Comparison of ENCODE assay signal across 26 mouse cellular contexts in the genomic region with DNA sequence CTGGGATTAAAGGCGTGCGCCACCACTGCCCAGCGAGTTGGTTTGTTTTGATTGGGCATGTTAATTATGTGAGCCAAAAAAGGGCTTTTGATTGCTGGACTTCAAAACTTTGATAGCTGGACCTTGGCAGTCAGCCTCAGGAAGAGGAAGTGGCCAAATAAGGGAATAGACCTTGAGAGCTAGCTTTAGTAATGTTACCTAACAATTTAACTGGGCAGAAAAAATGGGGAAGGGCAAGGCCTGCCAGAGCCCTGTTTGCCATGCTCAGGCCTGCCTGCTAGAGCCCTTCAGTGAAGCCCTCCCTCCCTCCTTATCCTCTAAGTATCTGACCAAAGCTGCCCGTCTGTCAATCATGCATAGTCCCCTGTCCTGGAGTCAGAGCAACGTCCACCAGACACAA. TPM values are rescaled to one million over a fixed set of nuclear protein-coding genes. Genes with fewer than 3 reads are reported as not detected.
DNase-seq lines count a peak whose midpoint lies in the region; ATAC-seq and TF ChIP-seq lines count a peak whose summit lies in the region.
"Had no signal": no experiment of that assay in that cellular context is flagged by ENCODE, and none has a peak within 500 bp of the region (broad histone marks: within the 10 kb centered on the region; RNA-seq: fewer than 3 reads in every experiment).

No protein-coding gene starts in this region.

- no peak for TF ChIP-seq CTCF in lung, adult 2 months (IDR thresholded peaks at IDR 0.05; ENCODE audit: insufficient read depth, low read length)
- TF ChIP-seq CTCF in liver, postnatal 0 days (IDR thresholded peaks at IDR 0.05; ENCODE audit: low read depth): no peak

- H3K36me3 ChIP-seq in liver, postnatal 0 days (replicated peaks; ENCODE audit: insufficient read depth, low read length): no peaks in the 10 kb centered on the region
- H3K36me3 ChIP-seq in midbrain, embryonic 15.5 days (replicated peaks): no peaks in the 10 kb centered on the region
- no peaks in the 10 kb centered on the region for H3K36me3 ChIP-seq in hindbrain, embryonic 11.5 days (ENCODE audit: control insufficient read depth, insufficient read depth, low read length)
- H3K36me3 ChIP-seq: forebrain, embryonic 15.5 days had no signal

- H3K4me3 ChIP-seq in lung, adult 2 months (replicated peaks; ENCODE audit: extremely low read depth, low read depth, low read length): no peak overlapping the region
- H3K4me3 ChIP-seq in liver, postnatal 0 days (ENCODE audit: low read depth, low read length): no peak overlapping the region
- H3K4me3 ChIP-seq in midbrain, embryonic 15.5 days: no peak overlapping the region
- H3K4me3 ChIP-seq in hindbrain, embryonic 11.5 days (ENCODE audit: low read depth, low read length): no peak overlapping the region
- H3K4me3 ChIP-seq: erythroblast, embryonic 14.5 days; forebrain, embryonic 15.5 days; gastrocnemius, adult 2 months; heart, adult 2 months had no signal

- no peaks in the 10 kb centered on the region for H3K27me3 ChIP-seq in liver, postnatal 0 days (ENCODE audit: insufficient read depth, low read length)
- no peaks in the 10 kb centered on the region for H3K27me3 ChIP-seq in midbrain, embryonic 15.5 days (replicated peaks)
- no peaks in the 10 kb centered on the region for H3K27me3 ChIP-seq in hindbrain, embryonic 11.5 days (ENCODE audit: control insufficient read depth, insufficient read depth, low read length)
- H3K27me3 ChIP-seq: forebrain, embryonic 15.5 days had no signal

- peak; percentile 44 for ATAC-seq in liver, postnatal 0 days
- ATAC-seq in monocyte, adult 5-6 weeks (replicated peaks; ENCODE audit: insufficient number of reproducible peaks, low FRiP score, low TSS enrichment, poor library complexity, severe bottlenecking): peak; percentile 74
- no peak for ATAC-seq in midbrain, embryonic 15.5 days (replicated peaks)
- ATAC-seq in hindbrain, embryonic 11.5 days (ENCODE audit: low FRiP score): no peak
- ATAC-seq: CD4-positive, CD25-positive, alpha-beta regulatory T cell, adult 4 months; forebrain, embryonic 15.5 days; hindbrain, embryonic 16.5 days; midbrain, embryonic 16.5 days had no signal

- no peak for TF ChIP-seq POLR2A in lung, adult 2 months (IDR thresholded peaks at IDR 0.05; ENCODE audit: borderline replicate concordance, extremely low read depth, low read depth, low read length)

- WGBS in lung, adult 2 months: 43% methylated on average over 5 of the region's 5 CpGs
- 50% methylated on average over 5 of the region's 5 CpGs for WGBS in liver, postnatal 0 days (ENCODE audit: insufficient replicate concordance)
- WGBS in midbrain, embryonic 15.5 days: 81% methylated on average over 5 of the region's 5 CpGs
- WGBS in hindbrain, embryonic 11.5 days: 87% methylated on average over 5 of the region's 5 CpGs

- no peak overlapping the region for H3K9ac ChIP-seq in liver, postnatal 0 days (replicated peaks)
- no peak overlapping the region for H3K9ac ChIP-seq in midbrain, embryonic 15.5 days
- H3K9ac ChIP-seq in hindbrain, embryonic 11.5 days (ENCODE audit: low read depth, low read length): no peak overlapping the region
- H3K9ac ChIP-seq: forebrain, embryonic 15.5 days; lung, embryonic 14.5 days had no signal

- DNase-seq in lung, adult 18-20 months: peak; percentile 46 to 52
- DNase-seq in lung, adult 2 months: no peak
- peak; percentile 62 for DNase-seq in adrenal gland, postnatal 10 days
- DNase-seq in liver, postnatal 0 days: no peak
- no peak for DNase-seq in heart, postnatal 25 days (ENCODE audit: low spot score)
- no peak for DNase-seq in hindbrain, embryonic 11.5 days (ENCODE audit: low spot score)
- DNase-seq: cerebellum, postnatal 10 days; gastrocnemius, adult 2 months; kidney, adult 11 months; layer of hippocampus, postnatal 36 days; left cerebral cortex, postnatal 4 days; lung, embryonic 14.5 days; right cerebral cortex, postnatal 4 days had no signal

- H3K27ac ChIP-seq in liver, postnatal 0 days (ENCODE audit: low read depth): peak overlapping the region; percentile 72
- no peak overlapping the region for H3K27ac ChIP-seq in midbrain, embryonic 15.5 days
- H3K27ac ChIP-seq in hindbrain, embryonic 11.5 days (ENCODE audit: low read depth, low read length): no peak overlapping the region
- H3K27ac ChIP-seq: forebrain, embryonic 15.5 days; gastrocnemius, adult 2 months; heart, adult 2 months had no signal

- no peaks in the 10 kb centered on the region for H3K4me1 ChIP-seq in lung, adult 2 months (ENCODE audit: control insufficient read depth, insufficient read depth, low read length)
- H3K4me1 ChIP-seq in liver, postnatal 0 days (ENCODE audit: insufficient read depth): no peaks in the 10 kb centered on the region
- H3K4me1 ChIP-seq in midbrain, embryonic 15.5 days: no peaks in the 10 kb centered on the region
- H3K4me1 ChIP-seq in hindbrain, embryonic 11.5 days (replicated peaks; ENCODE audit: control insufficient read depth, insufficient read depth, low read length): no peaks in the 10 kb centered on the region
- H3K4me1 ChIP-seq: forebrain, embryonic 15.5 days had no signal

- no peak overlapping the region for H3K4me2 ChIP-seq in liver, postnatal 0 days (ENCODE audit: low read depth, low read length)
- no peak overlapping the region for H3K4me2 ChIP-seq in midbrain, embryonic 15.5 days
- H3K4me2 ChIP-seq in hindbrain, embryonic 11.5 days (replicated peaks; ENCODE audit: low read depth, low read length): no peak overlapping the region
- H3K4me2 ChIP-seq: forebrain, embryonic 15.5 days; lung, embryonic 14.5 days had no signal

- intact Hi-C loops in heart, postnatal 25 days (cut with DNase I): no loop called here

- no peak for TF ChIP-seq EP300 in liver, postnatal 0 days (IDR thresholded peaks at IDR 0.05; ENCODE audit: low read depth)

- no peaks in the 10 kb centered on the region for H3K9me3 ChIP-seq in liver, postnatal 0 days (ENCODE audit: low read length)
- H3K9me3 ChIP-seq in midbrain, embryonic 15.5 days: no peaks in the 10 kb centered on the region
- H3K9me3 ChIP-seq in hindbrain, embryonic 11.5 days (ENCODE audit: control insufficient read depth, low read length): no peaks in the 10 kb centered on the region
- H3K9me3 ChIP-seq: forebrain, embryonic 15.5 days had no signal

RNA-seq across cellular contexts. Expression of gene Ceacam18, which starts 8.1 kb away (rescaled TPM):
- polyA plus RNA-seq in lung, adult 2 months (2012; rRNA removed): not detected in 2 replicates
- total RNA-seq in adrenal gland, postnatal 10 days (2021): not detected
- 0.14 TPM in 1 of 2 replicates, not detected in the other for polyA plus RNA-seq in liver, postnatal 0 days (2015; fragmentation: Nextera tagmentation; extraction: Ambion mirVana)
- total RNA-seq in monocyte, adult 5-6 weeks (2017): not detected in 3 replicates
- total RNA-seq in heart, postnatal 25 days (2021): not detected
- polyA plus RNA-seq in midbrain, embryonic 15.5 days (2015; fragmentation: Nextera tagmentation; extraction: Ambion mirVana): not detected in 2 replicates
- polyA plus RNA-seq in hindbrain, embryonic 11.5 days (2014; fragmentation: Nextera tagmentation; extraction: Ambion mirVana): not detected in 2 replicates
- total RNA-seq: gastrocnemius, adult 2 months; heart, adult 2 months; heart, postnatal 10 days had no signal
- polyA plus RNA-seq: CD4-positive, CD25-positive, alpha-beta regulatory T cell, adult 4 months; erythroblast, embryonic 14.5 days; forebrain, embryonic 15.5 days; heart, adult 2 months; lung, embryonic 14.5 days; neural tube, embryonic 11.5 days; stomach, embryonic 14.5 days had no signal

RNA-seq across cellular contexts. Expression of gene Siglece, which starts 17.4 kb away (rescaled TPM):
- polyA plus RNA-seq in lung, adult 2 months (2012; rRNA removed): 4.8 and 7.0 TPM in 2 replicates
- 1 to 10 TPM; 1.1 to 1.6 TPM for total RNA-seq in adrenal gland, postnatal 10 days (2021)
- polyA plus RNA-seq in liver, postnatal 0 days (2015; fragmentation: Nextera tagmentation; extraction: Ambion mirVana): 5.1 and 5.8 TPM in 2 replicates
- total RNA-seq in monocyte, adult 5-6 weeks (2017): 5.3 to 8.1 TPM (median 5.7 TPM) in 3 replicates
- total RNA-seq in heart, postnatal 25 days (2021): 1 to 10 TPM; 1.1 TPM
- 0.47 and 0.53 TPM in 2 replicates for polyA plus RNA-seq in midbrain, embryonic 15.5 days (2015; fragmentation: Nextera tagmentation; extraction: Ambion mirVana)
- 0.42 and 0.46 TPM in 2 replicates for polyA plus RNA-seq in hindbrain, embryonic 11.5 days (2014; fragmentation: Nextera tagmentation; extraction: Ambion mirVana)
- total RNA-seq: MEL had no signal
- polyA plus RNA-seq: erythroblast, embryonic 14.5 days had no signal

RNA-seq across cellular contexts. Expression of gene Ctu1, which starts 29.2 kb away (rescaled TPM):
- polyA plus RNA-seq in lung, adult 2 months (2012; rRNA removed): 9.8 and 11.5 TPM in 2 replicates
- 1 to 10 TPM; 9.7 to 9.8 TPM for total RNA-seq in adrenal gland, postnatal 10 days (2021)
- 3.2 and 4.5 TPM in 2 replicates for polyA plus RNA-seq in liver, postnatal 0 days (2015; fragmentation: Nextera tagmentation; extraction: Ambion mirVana)
- total RNA-seq in monocyte, adult 5-6 weeks (2017): 3.4 to 6.1 TPM (median 5.4 TPM) in 3 replicates
- 1 to 10 TPM; 3.2 to 3.8 TPM for total RNA-seq in heart, postnatal 25 days (2021)
- polyA plus RNA-seq in midbrain, embryonic 15.5 days (2015; fragmentation: Nextera tagmentation; extraction: Ambion mirVana): 27.6 and 33.8 TPM in 2 replicates
- polyA plus RNA-seq in hindbrain, embryonic 11.5 days (2014; fragmentation: Nextera tagmentation; extraction: Ambion mirVana): 9.0 and 9.7 TPM in 2 replicates

RNA-seq across cellular contexts. Expression of gene Zfp819, which starts 35.6 kb away (rescaled TPM):
- polyA plus RNA-seq in lung, adult 2 months (2012; rRNA removed): 0.09 TPM in 1 of 2 replicates, not detected in the other
- total RNA-seq in adrenal gland, postnatal 10 days (2021): under 1 TPM in 1 of 2 experiments, not detected in 1; 0.27 TPM
- not detected in 2 replicates for polyA plus RNA-seq in liver, postnatal 0 days (2015; fragmentation: Nextera tagmentation; extraction: Ambion mirVana)
- 0.43 TPM in 1 of 3 replicates, not detected in the others for total RNA-seq in monocyte, adult 5-6 weeks (2017)
- total RNA-seq in heart, postnatal 25 days (2021): not detected
- polyA plus RNA-seq in midbrain, embryonic 15.5 days (2015; fragmentation: Nextera tagmentation; extraction: Ambion mirVana): 0.33 and 0.43 TPM in 2 replicates
- 0.43 and 1.3 TPM in 2 replicates for polyA plus RNA-seq in hindbrain, embryonic 11.5 days (2014; fragmentation: Nextera tagmentation; extraction: Ambion mirVana)
- total RNA-seq: gastrocnemius, adult 2 months; heart, adult 2 months; heart, postnatal 10 days; MEL had no signal
- polyA plus RNA-seq: CD4-positive, CD25-positive, alpha-beta regulatory T cell, adult 4 months; heart, adult 2 months; large intestine, adult 2 months had no signal

RNA-seq across cellular contexts. Expression of gene Klk14, which starts 47.6 kb away (rescaled TPM):
- 2.2 and 56.2 TPM in 2 replicates for polyA plus RNA-seq in lung, adult 2 months (2012; rRNA removed)
- under 1 TPM in 1 of 2 experiments, not detected in 1; 0.24 TPM for total RNA-seq in adrenal gland, postnatal 10 days (2021)
- not detected in 2 replicates for polyA plus RNA-seq in liver, postnatal 0 days (2015; fragmentation: Nextera tagmentation; extraction: Ambion mirVana)
- not detected in 3 replicates for total RNA-seq in monocyte, adult 5-6 weeks (2017)
- under 1 TPM; 0.28 to 0.34 TPM for total RNA-seq in heart, postnatal 25 days (2021)
- polyA plus RNA-seq in midbrain, embryonic 15.5 days (2015; fragmentation: Nextera tagmentation; extraction: Ambion mirVana): not detected in 2 replicates
- not detected in 2 replicates for polyA plus RNA-seq in hindbrain, embryonic 11.5 days (2014; fragmentation: Nextera tagmentation; extraction: Ambion mirVana)
- total RNA-seq: gastrocnemius, adult 2 months; heart, postnatal 10 days; layer of hippocampus, postnatal 36 days; MEL had no signal
- polyA plus RNA-seq: CD4-positive, CD25-positive, alpha-beta regulatory T cell, adult 4 months; forebrain, embryonic 15.5 days; hindbrain, embryonic 16.5 days; lung, embryonic 14.5 days; midbrain, embryonic 16.5 days; neural tube, embryonic 11.5 days had no signal

Comparison
In these comparisons a context has a peak if more than half of its experiments do, and no peak if none do; other contexts are left out.
1. DNase-seq: peak in lung, adult 18-20 months (2 of 2) and adrenal gland, postnatal 10 days (single experiment); none in lung, adult 2 months (single experiment), liver, postnatal 0 days (single experiment), heart, postnatal 25 days (single experiment) and hindbrain, embryonic 11.5 days (single experiment).
2. ATAC-seq: peak in liver, postnatal 0 days (single experiment) and monocyte, adult 5-6 weeks (single experiment); none in midbrain, embryonic 15.5 days (single experiment) and hindbrain, embryonic 11.5 days (single experiment).